Comparison of ENCODE assay signal across 15 mouse cellular contexts in the genomic region with DNA sequence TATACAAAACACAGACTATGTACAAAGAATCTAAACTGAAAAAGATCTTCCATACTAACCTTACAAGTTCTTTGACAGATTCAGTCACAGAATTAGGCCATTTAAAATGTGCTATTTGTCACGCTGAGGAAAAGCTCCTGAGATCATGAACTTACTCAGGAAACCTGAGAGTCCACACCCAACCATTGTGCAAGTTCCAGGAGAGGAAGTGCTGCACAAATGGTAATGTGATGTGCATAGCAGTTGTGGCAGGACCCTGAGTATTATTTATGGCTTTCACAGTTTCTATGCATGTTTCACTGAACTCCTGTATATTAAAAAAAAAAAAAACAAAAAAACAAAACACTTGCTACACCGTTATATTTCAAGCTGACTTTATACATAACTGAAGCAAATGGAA.
A peak's percentile ranks its signal among the peaks of the same experiment; 100 is the strongest.
DNase-seq lines count a peak whose midpoint lies in the region; ATAC-seq and TF ChIP-seq lines count a peak whose summit lies in the region.
"Had no signal": no experiment of that assay in that cellular context is flagged by ENCODE, and none has a peak within 500 bp of the region (broad histone marks: within the 10 kb centered on the region; RNA-seq: fewer than 3 reads in every experiment).

No protein-coding gene starts in this region.

- no peak for TF ChIP-seq POLR2A in kidney, adult 2 months (IDR thresholded peaks at IDR 0.05; ENCODE audit: low read depth, low read length)

- no peaks in the 10 kb centered on the region for H3K4me1 ChIP-seq in embryonic facial prominence, embryonic 11.5 days (ENCODE audit: control insufficient read depth, insufficient read depth, low read length)
- no peaks in the 10 kb centered on the region for H3K4me1 ChIP-seq in embryonic facial prominence, embryonic 10.5 days
- H3K4me1 ChIP-seq in kidney, adult 2 months (ENCODE audit: control insufficient read depth, insufficient read depth, low read length), result no peaks in the 10 kb centered on the region
- no peaks in the 10 kb centered on the region for H3K4me1 ChIP-seq in forebrain, embryonic 10.5 days
- H3K4me1 ChIP-seq: hindbrain, embryonic 12.5 days had no signal

- no peak overlapping the region for H3K27ac ChIP-seq in embryonic facial prominence, embryonic 11.5 days (replicated peaks; ENCODE audit: low read depth, low read length)
- H3K27ac ChIP-seq in embryonic facial prominence, embryonic 10.5 days (replicated peaks), result no peak overlapping the region
- H3K27ac ChIP-seq in kidney, adult 2 months (ENCODE audit: insufficient read depth, low read depth, low read length), result no peak overlapping the region
- no peak overlapping the region for H3K27ac ChIP-seq in forebrain, embryonic 10.5 days
- H3K27ac ChIP-seq: hindbrain, embryonic 12.5 days had no signal

- no peak for TF ChIP-seq CTCF in kidney, adult 2 months (conservative IDR thresholded peaks at IDR 0.05; ENCODE audit: insufficient read depth, insufficient read length, low read depth, low read length)

- H3K9me3 ChIP-seq in embryonic facial prominence, embryonic 11.5 days (replicated peaks; ENCODE audit: control insufficient read depth, low read length), result no peaks in the 10 kb centered on the region
- H3K9me3 ChIP-seq in embryonic facial prominence, embryonic 10.5 days, result no peaks in the 10 kb centered on the region
- H3K9me3 ChIP-seq in forebrain, embryonic 10.5 days, result no peaks in the 10 kb centered on the region
- H3K9me3 ChIP-seq: G1E; hindbrain, embryonic 12.5 days had no signal

- no peak for ATAC-seq in embryonic facial prominence, embryonic 11.5 days (replicated peaks; ENCODE audit: insufficient number of reproducible peaks, low FRiP score, low TSS enrichment, low read depth)
- ATAC-seq in hematopoietic stem cell, adult 5-6 weeks (replicated peaks in 1 of 2; ENCODE audit: insufficient read depth in 1 of 2, low FRiP score in 2 of 2, low TSS enrichment in 1 of 2, low read depth in 1 of 2, poor library complexity in 2 of 2, severe bottlenecking in 2 of 2), result peak; percentile 98 to 99
- no peak for ATAC-seq in CD4-positive, CD25-positive, alpha-beta regulatory T cell, adult 4 months
- ATAC-seq: intestine, postnatal 0 days had no signal

- H3K27me3 ChIP-seq in embryonic facial prominence, embryonic 11.5 days (ENCODE audit: control insufficient read depth, insufficient read depth, low read length), result no peaks in the 10 kb centered on the region
- no peaks in the 10 kb centered on the region for H3K27me3 ChIP-seq in embryonic facial prominence, embryonic 10.5 days (replicated peaks; ENCODE audit: low read depth, poor library complexity, severe bottlenecking)
- no peaks in the 10 kb centered on the region for H3K27me3 ChIP-seq in kidney, adult 2 months (replicated peaks; ENCODE audit: control insufficient read depth, insufficient read depth, low read length)
- H3K27me3 ChIP-seq in forebrain, embryonic 10.5 days (ENCODE audit: poor library complexity, severe bottlenecking), result no peaks in the 10 kb centered on the region
- H3K27me3 ChIP-seq: hindbrain, embryonic 12.5 days had no signal

- peak; percentile 21 for DNase-seq in embryonic facial prominence, embryonic 11.5 days (ENCODE audit: low spot score)
- no peak for DNase-seq in embryonic facial prominence, embryonic 10.5 days (ENCODE audit: low spot score)
- peak; percentile 81 for DNase-seq in kidney, adult 2 months
- no peak for DNase-seq in kidney, adult 18-20 months
- DNase-seq in lung, postnatal 25 days (ENCODE audit: low spot score), result peak; percentile 52
- DNase-seq in forebrain, embryonic 10.5 days (ENCODE audit: extremely low spot score, low spot score), result no peak
- DNase-seq: B cell, adult 2 months; cerebellum, adult 8-10 months; liver; right cerebral cortex, adult 18-20 months had no signal

- H3K9ac ChIP-seq in embryonic facial prominence, embryonic 11.5 days (replicated peaks; ENCODE audit: low read length), result no peak overlapping the region
- H3K9ac ChIP-seq: hindbrain, embryonic 12.5 days had no signal

- no peaks in the 10 kb centered on the region for H3K36me3 ChIP-seq in embryonic facial prominence, embryonic 11.5 days (replicated peaks; ENCODE audit: control insufficient read depth, insufficient read depth, low read depth, low read length)
- no peaks in the 10 kb centered on the region for H3K36me3 ChIP-seq in embryonic facial prominence, embryonic 10.5 days (replicated peaks)
- H3K36me3 ChIP-seq in kidney, adult 2 months (ENCODE audit: control insufficient read depth, insufficient read depth, low read length), result no peaks in the 10 kb centered on the region
- H3K36me3 ChIP-seq in forebrain, embryonic 10.5 days (replicated peaks), result no peaks in the 10 kb centered on the region
- H3K36me3 ChIP-seq: G1E; hindbrain, embryonic 12.5 days had no signal

- no peak overlapping the region for H3K4me3 ChIP-seq in embryonic facial prominence, embryonic 11.5 days (ENCODE audit: low read depth, low read length)
- no peak overlapping the region for H3K4me3 ChIP-seq in embryonic facial prominence, embryonic 10.5 days
- H3K4me3 ChIP-seq in kidney, adult 2 months (ENCODE audit: insufficient read depth, low read depth, low read length), result no peak overlapping the region
- no peak overlapping the region for H3K4me3 ChIP-seq in forebrain, embryonic 10.5 days
- H3K4me3 ChIP-seq: hindbrain, embryonic 12.5 days had no signal

- H3K4me2 ChIP-seq in embryonic facial prominence, embryonic 11.5 days (ENCODE audit: low read depth, low read length), result no peak overlapping the region
- H3K4me2 ChIP-seq: hindbrain, embryonic 12.5 days had no signal

- 77% methylated on average over 2 of the region's 2 CpGs for WGBS in embryonic facial prominence, embryonic 11.5 days
- WGBS in embryonic facial prominence, embryonic 10.5 days, result 74% methylated on average over 2 of the region's 2 CpGs
- WGBS in kidney, adult 2 months, result 42% methylated on average over 2 of the region's 2 CpGs
- WGBS in forebrain, embryonic 10.5 days, result 81% methylated on average over 2 of the region's 2 CpGs

Comparison
In these comparisons a context has a peak if more than half of its experiments do, and no peak if none do; other contexts are left out.
1. DNase-seq: peak in embryonic facial prominence, embryonic 11.5 days (single experiment), kidney, adult 2 months (single experiment) and lung, postnatal 25 days (single experiment); none in embryonic facial prominence, embryonic 10.5 days (single experiment), kidney, adult 18-20 months (single experiment) and forebrain, embryonic 10.5 days (single experiment).
2. ATAC-seq: peak in hematopoietic stem cell, adult 5-6 weeks (2 of 2); none in embryonic facial prominence, embryonic 11.5 days (single experiment) and CD4-positive, CD25-positive, alpha-beta regulatory T cell, adult 4 months (single experiment).